Mouse (Mus musculus) Patski (cell line): ENCODE data around the gene Pip5kl1. TPM values are rescaled to one million over a fixed set of nuclear protein-coding genes. Genes with fewer than 3 reads are reported as not detected.

Experiments used
- ATAC-seq: fragments of 100-300 bp; one replicate; pipeline ENCODE4 v1.8.0; 2021
- CTCF ChIA-PET: fragments of 350-600 bp; sonication (Branson Sonifier 250); formaldehyde crosslinking; loops from one replicate; lab custom pipeline; 2022; ENCODE audit warnings: inconsistent platforms; lab: Charles Lee
- POLR2A ChIA-PET: fragments of 350-600 bp; sonication (Branson Sonifier 250); formaldehyde crosslinking; loops from one replicate; lab custom pipeline; 2022; ENCODE audit warnings: antibody characterized with exemption, inconsistent platforms; lab: Charles Lee
- DNase-seq: peaks from one replicate; pipeline ENCODE4 v3.0.0-alpha.2; 2011; ENCODE audit warnings: low read depth, low spot score
- H3K27me3 ChIP-seq: fragments of 371-371 bp; one replicate; pipeline ENCODE4 v1.5.1; 2021
- CTCF ChIP-seq: fragments of 100-300 bp; IDR thresholded peaks from one replicate; pipeline ENCODE4 v1.5.1; 2021
- in situ Hi-C: fragments of 300-500 bp; cut with MboI; formaldehyde crosslinking; loops from 3 replicates; pipeline ENCODE4 v1.11.1; 2018; ENCODE audit warnings: low pct_unique_long_range_greater_than_20kb, mixed read lengths
- polyA plus RNA-seq: library from polyadenylated mRNA; unstranded; gene quantifications from one replicate; pipeline ENCODE4 v1.2.3, GENCODE M21; 2021

The Pip5kl1 gene
- polyA plus RNA-seq, 1 experiment from 2014 or later: 0.47 TPM

DNA sequence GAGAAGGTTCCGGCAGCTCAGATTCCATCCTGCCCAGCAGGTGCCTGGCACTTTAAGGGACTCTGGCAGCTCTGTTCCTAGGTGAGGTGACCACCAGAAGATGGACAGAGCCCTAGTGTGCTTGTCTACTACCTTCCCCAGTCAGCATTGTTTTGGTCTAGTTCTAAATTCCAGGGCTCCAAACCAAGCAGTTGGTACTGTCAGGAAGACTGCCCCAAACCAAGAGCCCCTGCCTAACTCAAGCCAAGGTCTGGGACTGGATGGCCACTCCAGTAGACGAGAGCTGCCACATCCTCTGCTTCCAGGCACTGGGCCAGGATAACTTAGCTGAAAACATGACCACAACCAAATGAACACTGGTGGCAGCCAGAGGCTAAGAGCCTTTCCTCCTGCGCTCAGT lies 5.7 kb upstream of the Pip5kl1 start:
- CTCF ChIA-PET: interaction anchor here (1.6 to 8.3 kb wide), 2 partner anchors 81 to 164 kb away, joined by 7 to 73 read pairs; no protein-coding TSS in a partner anchor
- in situ Hi-C loops: no loop called here
- no peaks in the 10 kb centered on the region for H3K27me3 ChIP-seq
- POLR2A ChIA-PET: interaction anchor here (1.5 kb wide), 1 partner anchor 80 kb away, joined by 3 read pairs; no protein-coding TSS in a partner anchor
- ATAC-seq (no peak), DNase-seq (no peak)
- no peak for TF ChIP-seq CTCF

- no peak for TF ChIP-seq CTCF
- ChIA-PET POLR2A (no interaction called here), CTCF (interaction anchor here (0.7 to 1.2 kb wide), 4 partner anchors 13 to 166 kb away, joined by 3 to 4 read pairs (median 4); no protein-coding TSS in a partner anchor)
- in situ Hi-C loops: loop anchor here (5.0 kb wide), 1 partner anchor 174 kb away; the partner anchor contains the start of gene Ptges2
- ATAC-seq: peak; percentile 23
- H3K27me3 ChIP-seq: no peaks in the 10 kb centered on the region
- DNase-seq: no peak
Measured at GRCm38 (mm10) chr2:32570698-32571494, 3.7 kb upstream of the Pip5kl1 start, which contains the start of gene Dpm2. TSS of gene Dpm2 (plus strand) at chr2:32570858.

DNA sequence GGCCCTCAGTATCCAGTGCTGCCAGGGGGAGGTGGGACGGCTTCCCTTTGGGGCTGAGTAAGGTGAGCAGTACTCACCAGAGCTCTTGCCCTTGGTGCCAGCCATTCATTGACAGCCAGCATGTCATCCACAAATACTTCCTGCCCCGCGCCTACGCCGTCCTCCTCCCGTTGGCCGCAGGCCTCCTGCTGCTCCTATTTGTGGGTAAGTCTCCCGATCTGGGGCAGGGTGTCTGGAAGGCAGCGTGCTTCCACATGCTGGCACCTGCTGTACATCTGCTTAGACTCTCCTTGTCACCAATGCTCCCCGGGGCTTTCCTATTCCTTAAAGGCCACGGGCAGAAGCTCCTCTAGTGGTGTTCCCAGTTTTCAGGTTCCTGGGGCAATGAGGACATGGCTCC lies 2.4 kb upstream of the Pip5kl1 start:
- POLR2A ChIA-PET: interaction anchor here (0.7 to 0.9 kb wide), 2 partner anchors 121 to 191 kb away, joined by 3 read pairs; partner anchors contain the start of genes 1110008P14Rik and Slc25a25
- in situ Hi-C loops: loop anchor here (5.0 kb wide), 1 partner anchor 175 kb away; the partner anchor contains the start of gene Ptges2
- CTCF ChIA-PET: no interaction called here
- ATAC-seq: no peak
- no peak for TF ChIP-seq CTCF
- DNase-seq: no peak
- H3K27me3 ChIP-seq: no peaks in the 10 kb centered on the region

DNA sequence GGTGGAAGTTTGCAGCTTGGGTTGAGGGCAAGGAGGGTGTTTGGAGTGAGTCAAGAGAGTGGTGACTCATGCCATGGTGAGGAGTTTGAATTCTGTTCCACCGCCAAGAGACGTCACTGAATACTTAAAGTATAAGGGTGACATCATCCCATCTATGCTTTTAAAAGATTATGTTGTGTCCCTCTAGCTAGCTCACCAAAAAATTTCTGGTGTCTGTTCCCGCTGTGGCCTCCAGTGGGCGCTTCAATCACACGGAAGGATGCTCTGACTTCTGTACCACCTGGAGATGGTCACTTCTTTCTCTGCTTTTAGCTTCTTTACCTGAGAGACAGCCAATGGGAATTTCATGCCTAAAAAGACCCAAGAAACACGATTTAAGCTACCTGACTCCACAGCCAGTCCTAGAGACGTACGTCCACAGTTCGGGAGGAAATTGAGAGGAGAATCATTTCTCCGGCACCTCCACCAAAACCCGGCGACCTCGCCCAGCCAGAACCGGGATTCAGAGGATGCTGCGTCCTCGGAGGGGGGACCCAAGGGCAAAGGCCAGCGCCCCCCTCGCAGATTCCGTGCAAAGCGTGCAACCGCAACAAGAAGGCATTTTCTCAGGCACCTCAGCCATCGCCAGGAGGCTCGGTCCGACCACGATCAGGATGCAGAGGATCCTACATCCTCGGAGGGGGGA lies 446 bp downstream of the Pip5kl1 start:
- DNase-seq (no peak), ATAC-seq (no peak)
- TF ChIP-seq CTCF: no peak
- in situ Hi-C loops: loop anchor here (5.0 kb wide), 1 partner anchor 178 kb away; the partner anchor contains the start of gene Ptges2
- POLR2A ChIA-PET: interaction anchor here (0.6 kb wide), 1 partner anchor 74 kb away, joined by 3 read pairs; no protein-coding TSS in a partner anchor
- CTCF ChIA-PET: interaction anchor here (0.6 to 2.2 kb wide), 9 partner anchors 9 to 178 kb away, joined by 3 to 17 read pairs (median 3); no protein-coding TSS in a partner anchor
- no peaks in the 10 kb centered on the region for H3K27me3 ChIP-seq

DNA sequence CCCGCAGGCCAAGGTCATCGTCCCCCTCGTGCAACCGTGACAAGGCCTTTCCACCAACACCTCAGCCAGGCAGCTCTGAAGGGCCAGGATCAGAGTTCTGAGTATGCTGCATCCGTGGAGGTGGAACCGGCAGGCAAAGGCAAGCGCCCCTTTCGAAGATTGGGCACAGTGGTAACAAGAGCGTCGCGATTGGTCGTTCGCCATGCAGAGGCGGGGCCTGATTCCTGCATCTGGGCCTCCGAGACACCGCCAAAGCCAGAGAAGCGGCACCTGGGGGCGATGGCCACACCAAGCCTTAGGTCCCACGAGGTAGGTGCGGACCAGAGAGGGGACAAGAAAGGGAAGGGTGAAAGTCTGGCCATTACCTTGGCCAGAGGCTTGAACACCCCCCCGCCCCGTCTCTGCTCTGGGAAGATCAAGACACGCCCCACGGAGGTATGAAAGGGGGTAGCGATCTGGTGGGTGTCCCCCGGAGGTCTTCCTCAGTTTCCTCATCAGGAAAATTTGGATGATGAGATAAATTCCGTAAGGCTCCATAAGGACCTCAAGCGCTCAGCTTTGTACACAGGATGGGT lies 1.1 kb downstream of the Pip5kl1 start, which contains the start of gene 9430097D07Rik:
TSS of gene 9430097D07Rik (minus strand) at position 99 of the 575 bp plus-strand sequence.
- in situ Hi-C loops: no loop called here
- ATAC-seq (no peak), DNase-seq (no peak)
- ChIA-PET POLR2A (no interaction called here), CTCF (interaction anchor here (0.9 to 2.2 kb wide), 9 partner anchors 8 to 178 kb away, joined by 3 to 17 read pairs (median 3); no protein-coding TSS in a partner anchor)
- TF ChIP-seq CTCF: no peak
- H3K27me3 ChIP-seq: no peaks in the 10 kb centered on the region

DNA sequence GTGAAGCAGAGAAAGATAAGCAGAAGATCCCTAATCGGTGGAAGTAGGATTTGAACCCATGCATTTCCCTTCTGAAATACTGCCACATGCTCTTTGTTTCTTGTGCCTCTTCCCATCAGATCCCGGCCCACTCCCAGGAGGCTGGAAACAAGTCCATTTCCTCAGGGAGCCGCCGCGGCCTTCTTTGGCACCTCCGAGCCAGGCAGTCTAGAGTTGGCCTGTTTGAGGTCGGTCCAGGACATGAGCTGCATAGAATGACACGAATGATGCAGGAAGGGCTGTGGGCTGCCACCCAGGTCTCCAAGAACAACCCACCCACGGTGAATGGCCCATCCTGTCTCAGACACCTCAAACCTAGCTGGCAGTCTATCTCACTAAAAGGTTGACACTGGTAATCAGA lies 1.9 kb downstream of the Pip5kl1 start:
- H3K27me3 ChIP-seq: no peaks in the 10 kb centered on the region
- no peak for DNase-seq
- CTCF ChIA-PET: interaction anchor here (1.3 kb wide), 1 partner anchor 132 kb away, joined by 4 read pairs; no protein-coding TSS in a partner anchor
- TF ChIP-seq CTCF: no peak
- no peak for ATAC-seq
- in situ Hi-C loops: no loop called here
- POLR2A ChIA-PET: no interaction called here

DNA sequence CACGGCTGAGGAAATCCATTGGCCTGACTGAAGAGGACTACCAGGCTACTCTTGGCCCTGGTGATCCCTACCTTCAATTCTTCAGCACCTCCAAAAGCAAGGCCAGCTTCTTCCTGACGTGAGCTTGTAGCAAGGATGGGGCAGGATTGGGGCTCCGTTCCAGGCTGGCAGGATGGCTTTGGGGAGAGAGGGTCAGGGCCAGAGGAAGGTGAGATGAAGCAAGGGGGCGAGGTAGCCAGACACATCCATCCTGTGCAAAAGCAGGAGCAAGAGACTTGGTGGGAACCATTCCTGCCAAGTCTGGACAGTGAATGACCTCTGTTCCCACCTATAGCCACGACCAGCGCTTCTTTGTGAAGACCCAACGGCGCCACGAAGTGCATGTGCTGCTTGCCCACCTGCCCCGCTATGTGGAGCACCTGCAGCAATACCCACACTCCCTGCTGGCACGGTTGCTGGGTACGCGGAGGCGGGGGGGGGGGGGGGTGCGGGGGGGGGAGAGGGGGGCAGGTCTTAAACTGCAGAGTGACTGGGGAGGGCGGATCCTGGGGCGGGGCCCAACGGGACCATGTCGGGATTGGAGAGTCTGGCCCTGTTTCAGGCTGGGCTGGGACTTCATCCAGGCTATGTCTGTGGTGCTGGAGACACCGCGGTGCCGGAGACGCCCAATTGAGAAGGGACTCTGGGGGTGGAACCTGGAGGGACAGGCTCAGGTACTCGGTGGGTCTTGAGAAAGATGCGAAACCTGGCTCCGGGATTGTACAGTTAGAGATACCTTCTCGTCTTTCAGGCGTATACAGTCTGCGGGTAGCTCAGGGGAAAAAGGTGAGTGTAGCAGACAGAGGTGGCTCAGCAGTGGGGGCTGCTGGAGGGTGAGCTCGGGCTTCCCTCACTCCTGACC lies 3.8 kb downstream of the Pip5kl1 start:
- no peak for DNase-seq
- in situ Hi-C loops: no loop called here
- peak; percentile 20 for ATAC-seq
- no peaks in the 10 kb centered on the region for H3K27me3 ChIP-seq
- ChIA-PET CTCF (interaction anchor here (1.3 to 1.4 kb wide), 2 partner anchors 53 to 90 kb away, joined by 3 read pairs; no protein-coding TSS in a partner anchor), POLR2A (no interaction called here)
- TF ChIP-seq CTCF: no peak

DNA sequence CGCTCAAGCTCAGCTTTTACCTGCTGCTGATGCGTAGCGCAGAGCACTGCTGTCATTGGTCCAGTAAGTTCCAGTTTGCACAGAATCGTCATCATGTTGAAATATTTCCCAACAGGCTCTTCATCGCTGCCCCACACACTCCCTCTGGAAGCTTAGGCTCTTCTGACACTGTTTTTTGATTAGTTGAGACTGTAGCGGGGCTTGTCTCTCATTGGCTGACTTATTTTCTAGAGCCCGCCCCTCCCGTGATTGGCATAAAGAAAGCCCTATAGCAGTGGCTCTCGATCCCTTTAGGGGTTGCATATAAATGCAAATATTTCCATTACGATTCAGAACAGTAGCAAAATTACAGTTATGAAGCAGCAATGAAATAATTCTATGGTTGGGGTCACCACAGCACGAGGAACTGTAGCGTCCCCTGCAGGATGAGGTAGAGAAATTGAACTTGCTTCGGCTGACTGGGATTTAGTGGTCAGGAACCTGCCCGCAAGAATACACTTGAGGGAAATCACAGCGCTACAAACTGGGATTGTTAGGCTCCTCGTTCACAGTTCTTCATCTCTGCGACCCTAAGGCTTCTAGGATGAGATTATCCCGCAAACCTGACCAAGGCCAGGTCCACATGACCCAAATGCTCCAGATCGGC lies 7.0 kb downstream of the Pip5kl1 start:
- ATAC-seq (no peak), DNase-seq (no peak)
- POLR2A ChIA-PET: interaction anchor here (0.6 kb wide), 1 partner anchor 28 kb away, joined by 7 read pairs; no protein-coding TSS in a partner anchor
- CTCF ChIA-PET: interaction anchor here (2.2 kb wide), 1 partner anchor 107 kb away, joined by 6 read pairs; no protein-coding TSS in a partner anchor
- in situ Hi-C loops: no loop called here
- TF ChIP-seq CTCF: no peak
- H3K27me3 ChIP-seq: no peaks in the 10 kb centered on the region
